Mouse (Mus musculus) kidney, postnatal 0 days (tissue): ENCODE data around the gene S100a13. TPM values are rescaled to one million over a fixed set of nuclear protein-coding genes. Genes with fewer than 3 reads are reported as not detected.
A peak's percentile ranks its signal among the peaks of the same experiment; 100 is the strongest.

ENCODE experiments used
- ATAC-seq: fragments of 200-750 bp; cut with Nextera tagmentation; replicated peaks from 2 replicates; pipeline ENCODE4 v1.8.0; 2017; ENCODE audit warnings: low read depth, moderate number of reproducible peaks, moderate TSS enrichment, moderate library complexity; ENCODE audit not compliant: low FRiP score
- DNase-seq: peaks from one replicate; pipeline ENCODE4 v3.0.0-alpha.2; 2016; ENCODE audit warnings: low spot score
- H3K27ac ChIP-seq: fragments of 300-500 bp; sonication (generic); 2 replicates; pipeline ENCODE4 v1.5.1; 2014; ENCODE audit warnings: mild to moderate bottlenecking
- H3K27me3 ChIP-seq: fragments of 300-500 bp; sonication (generic); 2 replicates; pipeline ENCODE4 v1.6.1; 2014; ENCODE audit warnings: low read length, mixed read lengths; ENCODE audit not compliant: insufficient read depth
- H3K36me3 ChIP-seq: fragments of 300-500 bp; sonication (generic); 2 replicates; pipeline ENCODE4 v1.6.1; 2014; ENCODE audit warnings: low read length, mixed read lengths; ENCODE audit not compliant: insufficient read depth
- H3K4me1 ChIP-seq: fragments of 300-500 bp; sonication (generic); replicated peaks from 2 replicates; pipeline ENCODE4 v1.6.1; 2014; ENCODE audit warnings: antibody characterized with exemption, low read length, mixed read lengths; ENCODE audit not compliant: insufficient read depth
- H3K4me2 ChIP-seq: fragments of 300-500 bp; sonication (generic); 2 replicates; pipeline ENCODE4 v1.6.1; 2014; ENCODE audit warnings: mild to moderate bottlenecking, low read length, moderate library complexity, mixed read lengths
- H3K4me3 ChIP-seq: fragments of 300-500 bp; sonication (generic); replicated peaks from 2 replicates; pipeline ENCODE4 v1.5.1; 2014; ENCODE audit warnings: low read depth, low read length
- H3K9ac ChIP-seq: fragments of 300-500 bp; sonication (generic); 2 replicates; pipeline ENCODE4 v1.6.1; 2014; ENCODE audit warnings: low read depth, low read length
- H3K9me3 ChIP-seq: fragments of 300-500 bp; sonication (generic); replicated peaks from 2 replicates; pipeline ENCODE4 v1.6.1; 2016; ENCODE audit warnings: low read length, inconsistent platforms, mixed read lengths
- CTCF ChIP-seq: IDR thresholded peaks from 2 replicates; pipeline ENCODE4 v1.5.1; 2016; ENCODE audit warnings: antibody characterized with exemption, low read depth, mild to moderate bottlenecking, moderate library complexity
- WGBS: fragments of 180-500 bp; shearing (Covaris S2); extraction: QIAGEN DNeasy Blood & Tissue Kit; methylation state at CpG from one replicate; pipeline ENCODE4 v1.1.7; 2014; 5-methylcytosine and 5-hydroxymethylcytosine counted together
- polyA plus RNA-seq: library from polyadenylated mRNA; unstranded; fragments of >200 nt; fragmentation: Nextera tagmentation; extraction: Ambion mirVana; gene quantifications from 2 replicates; pipeline ENCODE4 v1.2.1, GENCODE M21; 2015

The S100a13 gene
- polyA plus RNA-seq, 1 experiment from 2014 or later = 78.5 TPM

- Histone ChIP-seq H3K27me3 (no peaks in the 10 kb centered on the region), H3K9me3 (no peaks in the 10 kb centered on the region), H3K9ac (no peak overlapping the region), H3K27ac (no peak overlapping the region), H3K4me1 (0 out of 2 replicates have a peak, but pooled peaks cover 3% of the 10 kb centered on the region), H3K4me3 (no peak overlapping the region), H3K36me3 (no peaks in the 10 kb centered on the region), H3K4me2 (no peak overlapping the region)
- no peak for ATAC-seq
- no peak for DNase-seq
- TF ChIP-seq CTCF = no peak
- 94% methylated on average over 10 of the region's 10 CpGs for WGBS
These were observed 46.5 kb upstream of the S100a13 start for GRCm38 (mm10) chr3:90467618-90468300.

- WGBS = 20% methylated on average over 3 of the region's 3 CpGs
- peak; percentile 63 for DNase-seq
These were observed 42.0 kb upstream of the S100a13 start for GRCm38 (mm10) chr3:90472213-90472612.

DNA sequence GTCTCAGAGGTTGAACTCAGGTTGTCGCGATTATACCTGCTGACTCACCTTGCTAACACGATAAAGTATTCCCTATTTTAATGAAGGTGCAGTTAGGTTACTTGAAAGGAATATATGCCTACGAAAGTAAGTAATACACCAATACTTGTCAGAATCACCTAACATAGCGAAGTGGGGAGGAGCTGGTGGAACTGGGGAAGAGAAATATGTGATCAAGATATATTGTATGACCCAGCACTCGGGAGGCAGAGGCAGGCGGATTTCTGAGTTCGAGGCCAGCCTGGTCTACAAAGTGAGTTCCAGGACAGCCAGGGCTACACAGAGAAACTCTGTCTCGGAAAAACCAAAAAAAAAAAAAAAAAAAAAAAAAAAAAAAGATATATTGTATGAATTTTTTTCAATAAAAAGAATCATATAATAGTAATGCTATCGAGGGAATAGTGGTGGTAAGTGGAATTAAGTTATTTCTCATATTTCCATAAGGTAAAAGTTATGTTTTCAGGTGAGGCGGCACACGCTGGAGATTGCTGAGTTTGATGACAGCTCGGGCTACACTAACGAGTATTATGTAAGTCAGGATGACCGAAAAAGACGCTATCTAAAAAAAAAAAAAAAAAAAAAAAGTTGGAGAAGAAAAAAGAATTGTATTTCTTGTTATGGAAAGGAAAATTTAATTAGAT is 38.9 kb upstream of the S100a13 start:
- no peak for TF ChIP-seq CTCF
- H3K9me3 ChIP-seq = no peaks in the 10 kb centered on the region
- DNase-seq (no peak), ATAC-seq (no peak)
- peaks cover 8% of the 10 kb centered on the region; the same call in 1 of the 2 replicates for H3K4me1 ChIP-seq
- H3K27ac ChIP-seq = no peak overlapping the region
- H3K9ac ChIP-seq = no peak overlapping the region
- H3K4me2 ChIP-seq = peak overlapping the region; percentile 41; the same call in 1 of the 2 replicates
- peak overlapping the region; percentile 20 for H3K4me3 ChIP-seq
- 41% methylated on average over 15 of the region's 16 CpGs for WGBS
- peaks cover 9% of the 10 kb centered on the region; the same call in 1 of the 2 replicates for H3K36me3 ChIP-seq
- H3K27me3 ChIP-seq = no peaks in the 10 kb centered on the region

More at GRCm38 (mm10) chr3:90472213-90472612, 42.0 kb upstream of the S100a13 start:
- Histone ChIP-seq H3K27me3 (no peaks in the 10 kb centered on the region), H3K9ac (no peak overlapping the region), H3K9me3 (no peaks in the 10 kb centered on the region), H3K4me2 (no peak overlapping the region), H3K36me3 (no peaks in the 10 kb centered on the region), H3K27ac (no peak overlapping the region), H3K4me1 (peaks cover 5% of the 10 kb centered on the region; the same call in 1 of the 2 replicates), H3K4me3 (no peak overlapping the region)
- ATAC-seq = no peak
- TF ChIP-seq CTCF = peak; percentile 66

DNA sequence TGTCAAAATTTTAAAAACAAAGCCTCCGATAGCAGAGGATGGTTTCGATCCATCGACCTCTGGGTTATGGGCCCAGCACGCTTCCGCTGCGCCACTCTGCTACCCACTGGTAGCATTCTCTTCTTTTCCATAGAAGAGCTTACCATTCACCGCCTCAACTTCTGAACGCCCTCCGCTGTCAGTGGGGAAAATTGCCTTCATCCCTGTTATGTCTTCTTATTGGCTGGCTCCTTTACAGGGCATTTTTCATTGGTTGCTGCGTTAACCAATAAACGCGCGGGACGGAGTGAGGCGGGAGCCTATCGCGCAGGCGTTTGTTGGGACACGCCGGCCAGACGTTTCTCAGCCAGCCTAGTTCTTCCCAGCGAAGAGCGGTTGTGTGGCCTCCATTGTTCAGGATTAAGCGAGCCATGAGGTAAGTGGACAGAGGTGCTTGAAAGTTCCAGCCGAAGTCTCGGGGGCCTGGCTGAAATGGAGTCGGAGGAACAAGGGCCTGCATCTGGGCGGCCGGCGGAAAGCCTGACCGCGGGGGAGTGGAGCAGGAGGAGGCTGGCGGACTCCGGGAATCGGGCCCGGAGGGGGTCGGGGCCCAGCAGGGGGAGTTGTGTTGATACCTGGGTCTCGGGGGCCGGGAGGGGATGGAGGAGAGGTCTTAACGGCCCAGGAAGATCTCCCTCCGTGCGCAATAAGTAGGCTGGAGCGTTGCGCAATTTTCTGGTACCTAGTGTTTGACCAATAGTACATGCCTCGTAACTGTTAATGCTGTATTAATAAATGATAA is 38.2 kb upstream of the S100a13 start, which contains the start of gene Ilf2:
Ilf2 (plus strand) TSS at position 296 of the 781 bp plus-strand sequence.
- peak within 1 kb of the TSS; percentile 57 for H3K4me2 ChIP-seq
- H3K27me3 ChIP-seq = no peaks in the 10 kb centered on the region
- H3K4me1 ChIP-seq = peaks cover 8% of the 10 kb centered on the region; the same call in 1 of the 2 replicates
- peak within 1 kb of the TSS; percentile 84 for H3K4me3 ChIP-seq
- H3K9me3 ChIP-seq = no peaks in the 10 kb centered on the region
- WGBS = under 1% methylated on average over 45 of the region's 45 CpGs
- TF ChIP-seq CTCF = peak; percentile 46
- H3K9ac ChIP-seq = peak within 1 kb of the TSS; percentile 84
- ATAC-seq (peak; percentile 99), DNase-seq (peak; percentile 99)
- peaks cover 15% of the 10 kb centered on the region for H3K36me3 ChIP-seq
- H3K27ac ChIP-seq = peak within 1 kb of the TSS; percentile 93

DNA sequence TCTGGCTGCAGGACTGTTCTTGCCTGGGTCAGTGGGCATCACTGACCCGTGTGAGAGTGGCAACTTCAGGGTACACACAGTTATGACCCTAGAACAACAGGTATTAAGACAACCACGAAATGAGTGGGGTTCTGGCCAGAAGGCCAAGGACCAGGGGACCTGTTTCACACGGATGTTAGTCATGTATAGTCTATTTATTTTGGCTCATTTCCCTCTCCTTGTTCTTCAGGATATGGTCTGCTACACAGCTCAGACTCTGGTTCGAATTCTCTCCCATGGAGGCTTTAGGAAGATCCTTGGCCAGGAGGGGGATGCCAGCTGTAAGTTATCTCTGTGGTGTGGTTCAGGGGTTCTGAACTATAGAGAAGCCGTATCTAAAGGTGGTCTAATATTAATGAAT is 27.2 kb upstream of the S100a13 start:
- no peak overlapping the region for H3K9ac ChIP-seq
- no peak overlapping the region for H3K27ac ChIP-seq
- no peaks in the 10 kb centered on the region for H3K4me1 ChIP-seq
- H3K4me3 ChIP-seq = no peak overlapping the region
- no peaks in the 10 kb centered on the region for H3K9me3 ChIP-seq
- ATAC-seq (no peak), DNase-seq (no peak)
- TF ChIP-seq CTCF = no peak
- no peaks in the 10 kb centered on the region for H3K27me3 ChIP-seq
- H3K4me2 ChIP-seq = no peak overlapping the region
- 40% methylated on average over 5 of the region's 5 CpGs for WGBS
- peaks cover 48% of the 10 kb centered on the region for H3K36me3 ChIP-seq

DNA sequence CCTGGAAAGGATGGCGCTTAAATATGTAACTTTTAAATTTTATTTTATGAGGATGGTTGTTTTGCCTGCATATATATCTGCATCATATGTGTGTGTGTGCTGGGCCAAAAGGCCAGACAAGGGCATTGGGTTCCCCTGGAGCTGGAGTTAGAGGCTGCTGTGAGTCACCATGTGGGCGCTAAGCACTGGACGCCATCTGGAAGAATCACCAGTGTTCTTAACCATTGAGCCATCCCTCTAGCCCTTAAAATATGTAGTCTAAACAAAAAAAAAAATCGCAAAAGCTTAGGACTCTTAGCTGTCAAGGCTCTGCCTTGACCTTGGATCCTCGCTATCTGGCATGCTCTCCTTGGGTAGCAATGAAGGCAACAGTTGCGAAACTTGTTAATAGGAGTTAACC is 25.7 kb upstream of the S100a13 start:
- Histone ChIP-seq H3K9me3 (no peaks in the 10 kb centered on the region), H3K36me3 (peaks cover 34% of the 10 kb centered on the region), H3K4me2 (no peak overlapping the region), H3K9ac (no peak overlapping the region), H3K4me1 (no peaks in the 10 kb centered on the region), H3K4me3 (no peak overlapping the region), H3K27me3 (no peaks in the 10 kb centered on the region), H3K27ac (no peak overlapping the region)
- no peak for ATAC-seq
- no peak for DNase-seq
- TF ChIP-seq CTCF = no peak
- WGBS = 85% methylated on average over 6 of the region's 6 CpGs
